Mouse (Mus musculus) layer of hippocampus, postnatal 14 days (tissue): ENCODE results near the gene Txndc11. TPM values are rescaled to one million over a fixed set of nuclear protein-coding genes. Genes with fewer than 3 reads are reported as not detected.
A peak's percentile ranks its signal among the peaks of the same experiment; 100 is the strongest.

Experiments
- DNase-seq, 2 experiments: peaks; one replicate each; pipeline ENCODE4 v3.0.0; 2021 to 2022; ENCODE audit warnings: low spot score in 2 of 2, mixed read lengths in 1 of 2
- total RNA-seq, 2 experiments: library from RNA; stranded (reverse); gene quantifications; 2 replicates each; pipeline ENCODE4 v1.2.3; 2021

Gene Txndc11
- total RNA-seq, 2 experiments from 2014 or later: 31.3 to 37.4 TPM

DNA sequence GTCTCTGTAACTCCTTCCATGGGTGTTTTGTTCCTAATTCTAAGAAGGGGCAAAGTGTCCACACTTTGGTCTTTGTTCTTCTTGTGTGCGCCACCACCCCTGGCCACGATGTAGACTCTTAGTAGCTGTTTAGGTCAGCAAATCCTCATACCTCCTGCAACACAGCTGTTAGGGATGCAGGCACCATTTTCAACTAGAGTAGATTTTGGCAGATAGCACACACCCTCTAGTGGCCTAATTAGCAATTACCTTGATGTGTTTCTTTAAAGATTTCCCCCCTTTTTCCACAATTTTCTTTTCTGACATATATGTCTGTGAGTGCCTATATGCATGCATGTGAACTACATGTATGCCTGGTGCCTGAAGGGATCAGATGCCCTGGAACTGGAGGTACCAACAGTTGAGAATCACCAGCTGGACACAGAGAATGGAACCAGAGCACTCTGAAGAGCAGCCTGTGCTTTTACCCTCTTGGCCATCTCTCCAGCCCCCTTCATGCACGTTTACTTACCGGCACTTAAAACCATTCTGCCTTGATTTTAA is 25.2 kb downstream of the Txndc11 start:
- no peak for DNase-seq

DNA sequence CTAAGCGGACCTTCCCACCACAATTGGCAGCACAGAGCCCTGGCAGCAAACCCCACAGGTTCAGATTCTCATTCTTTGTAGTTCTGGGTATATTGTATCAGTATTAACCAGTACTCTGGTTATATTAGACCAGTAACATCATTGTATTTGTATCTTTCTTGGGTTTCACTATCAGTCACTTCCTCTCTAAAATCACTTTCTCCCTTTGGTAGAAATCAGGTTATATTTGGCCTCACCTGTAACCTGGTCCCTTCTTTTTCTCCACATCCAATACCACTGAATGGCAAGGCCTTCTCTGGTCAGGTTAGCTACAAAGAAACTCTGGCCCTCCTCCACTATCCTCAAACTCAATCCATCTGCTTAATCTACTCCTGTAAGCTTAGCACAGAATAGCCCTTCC is 29.5 kb downstream of the Txndc11 start:
- DNase-seq: no peak

DNA sequence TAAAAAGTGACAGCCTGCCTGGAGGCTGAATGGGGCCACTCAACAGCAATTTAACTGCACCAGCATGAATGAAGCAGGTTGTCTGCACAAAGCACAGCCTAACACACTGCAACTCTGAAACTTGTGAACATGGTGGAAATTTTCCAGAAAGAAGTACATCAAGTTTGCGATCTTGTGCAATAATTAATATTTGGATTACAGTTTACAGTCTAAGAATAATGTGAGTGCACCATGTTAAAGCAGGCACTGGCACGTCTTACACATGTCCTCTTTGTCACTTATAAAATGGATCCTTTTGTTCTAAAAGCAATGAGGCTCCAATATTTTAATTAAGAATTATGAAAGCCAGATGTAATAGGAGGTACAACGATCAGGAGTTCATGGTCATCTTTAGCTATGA is 37.1 kb downstream of the Txndc11 start:
- no peak for DNase-seq

DNA sequence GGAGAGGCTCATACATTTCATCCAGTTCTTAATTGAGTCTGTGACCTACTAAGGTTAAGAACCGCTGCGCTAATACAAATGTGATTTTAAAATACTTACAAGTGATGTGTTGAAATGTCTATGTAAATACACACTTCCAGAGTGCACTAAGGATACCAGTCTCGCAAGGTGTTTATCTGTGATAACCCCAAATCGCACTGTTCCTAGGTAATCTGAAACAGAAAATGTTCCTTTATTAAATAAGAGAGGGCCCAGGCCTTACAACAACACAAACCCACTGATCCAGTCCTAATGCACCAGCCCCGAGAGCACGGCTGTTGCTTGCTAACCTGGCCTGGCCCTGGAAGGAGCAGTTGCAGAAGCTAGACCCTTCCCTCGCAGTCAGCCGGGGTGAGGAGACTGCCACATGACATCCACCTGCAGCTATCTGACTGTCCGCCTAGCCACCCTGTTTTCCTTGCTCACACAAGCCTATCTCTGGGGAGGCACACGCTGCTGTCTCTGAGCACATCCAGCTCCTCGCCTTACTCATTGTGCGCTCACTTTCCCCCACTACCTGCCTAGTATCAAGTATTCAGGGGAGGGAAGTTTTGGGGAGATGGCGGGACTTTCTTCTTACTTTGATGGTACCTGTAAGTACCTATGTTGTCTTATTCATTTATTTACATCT is 40.6 kb downstream of the Txndc11 start:
- DNase-seq: no peak

DNA sequence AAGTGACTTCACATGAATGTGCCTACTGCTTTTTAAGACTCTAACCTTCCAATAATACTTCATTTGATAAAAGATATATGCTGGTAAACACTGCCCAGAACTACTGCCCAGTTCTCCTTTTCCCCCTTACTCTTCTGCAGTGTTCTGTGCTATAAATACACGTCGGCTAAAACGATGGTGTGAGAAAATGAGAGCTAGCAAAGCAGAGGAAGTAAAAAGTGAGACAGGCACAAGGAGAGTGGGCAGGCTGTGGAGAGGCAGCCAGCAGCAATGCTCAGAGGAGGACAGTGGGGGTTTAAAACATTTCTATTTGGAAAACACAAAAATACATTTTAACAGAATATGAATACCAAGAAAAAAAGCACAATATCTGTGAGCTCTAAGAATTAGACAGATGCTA is 41.9 kb downstream of the Txndc11 start:
- DNase-seq: peak in 1 of 2 experiments; percentile 61

DNA sequence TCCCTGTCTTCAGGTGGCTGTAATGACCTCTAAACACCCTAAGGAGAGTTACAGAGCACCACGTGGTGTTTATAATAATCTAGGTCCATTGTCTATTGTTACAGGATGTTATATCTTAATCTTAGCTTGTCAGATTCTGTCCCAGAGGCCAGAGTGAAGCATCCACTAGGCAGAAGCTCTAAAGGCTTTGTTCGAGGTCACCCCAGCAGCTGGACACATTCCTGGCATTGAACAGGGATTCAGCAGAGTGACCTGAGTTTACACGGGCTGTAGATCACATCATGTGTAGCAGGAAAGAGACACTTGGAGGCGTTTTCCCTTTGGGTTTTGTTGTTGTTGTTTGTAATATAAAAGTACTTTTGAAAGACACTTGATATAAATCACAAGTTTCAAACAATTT is 42.4 kb downstream of the Txndc11 start:
- DNase-seq: no peak

DNA sequence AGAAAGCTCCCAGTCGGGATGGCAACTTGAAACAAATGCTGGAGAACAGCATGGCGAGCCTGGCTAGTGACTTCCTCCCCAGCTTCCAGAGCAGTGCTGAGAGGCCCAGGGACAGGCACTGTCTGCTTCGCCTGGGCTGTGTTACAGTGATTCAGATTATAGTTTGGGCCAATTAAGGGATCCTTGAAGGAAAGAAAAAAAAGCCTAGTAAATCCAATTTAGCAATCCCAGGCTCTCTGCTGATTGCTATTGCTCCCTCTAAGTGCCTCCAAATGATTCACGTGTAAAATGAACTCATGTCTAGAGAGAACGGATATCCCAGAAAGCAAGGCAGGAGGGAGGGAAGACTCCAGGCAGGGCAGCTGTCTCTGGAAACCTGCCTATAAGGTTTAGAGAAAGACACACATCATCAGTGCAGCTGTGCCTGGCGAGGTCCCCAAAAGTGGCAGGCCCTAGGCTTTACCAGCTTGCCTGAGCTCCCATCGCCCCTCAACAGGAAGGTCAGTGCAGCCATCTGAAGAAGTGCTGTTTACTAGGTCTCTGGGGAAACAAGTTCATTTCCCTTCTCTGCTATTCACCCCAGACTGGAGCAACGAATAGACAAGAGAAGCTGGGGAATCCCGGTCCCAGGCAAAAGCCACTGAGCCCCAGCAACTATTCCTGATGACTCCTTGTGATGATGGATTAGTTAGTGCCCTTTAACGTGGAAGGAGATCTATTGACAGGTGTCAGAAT is 43.4 kb downstream of the Txndc11 start:
- DNase-seq: no peak

DNA sequence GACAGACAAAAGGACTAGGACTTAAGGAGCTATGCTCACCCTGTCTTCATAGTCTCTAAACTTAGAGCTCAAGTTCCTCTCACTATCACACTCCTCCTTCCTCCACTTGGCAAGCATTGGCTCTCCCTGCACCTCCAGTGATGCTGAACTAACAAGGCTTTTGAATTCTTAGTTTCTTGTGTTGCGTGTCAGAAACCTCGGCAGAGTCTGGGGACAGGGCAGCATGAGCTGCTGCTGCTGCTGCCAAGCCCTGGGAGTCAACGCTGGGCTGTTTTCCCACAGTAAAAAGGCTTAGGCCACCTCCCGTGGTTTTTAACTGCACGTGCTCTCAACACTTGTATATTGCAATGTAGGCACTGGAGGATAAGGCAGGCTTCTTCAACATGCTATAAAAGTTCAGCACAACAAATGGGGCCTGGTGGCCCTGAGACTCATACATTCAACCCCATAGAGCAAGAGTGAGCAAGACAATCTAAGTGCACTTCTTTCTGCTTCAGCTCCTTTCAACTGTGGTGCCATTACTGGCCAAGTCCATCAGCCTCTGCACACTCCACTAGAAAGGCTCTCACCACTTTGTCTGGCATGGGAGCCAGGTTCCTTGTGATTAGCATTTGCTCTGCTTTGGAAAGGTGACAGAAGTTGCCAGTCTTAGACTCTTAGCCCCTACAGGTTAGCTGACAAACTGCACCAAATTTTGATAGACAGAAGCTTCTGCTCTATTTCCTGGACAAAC is 47.4 kb downstream of the Txndc11 start:
- DNase-seq: peak in 1 of 2 experiments; percentile 57

DNA sequence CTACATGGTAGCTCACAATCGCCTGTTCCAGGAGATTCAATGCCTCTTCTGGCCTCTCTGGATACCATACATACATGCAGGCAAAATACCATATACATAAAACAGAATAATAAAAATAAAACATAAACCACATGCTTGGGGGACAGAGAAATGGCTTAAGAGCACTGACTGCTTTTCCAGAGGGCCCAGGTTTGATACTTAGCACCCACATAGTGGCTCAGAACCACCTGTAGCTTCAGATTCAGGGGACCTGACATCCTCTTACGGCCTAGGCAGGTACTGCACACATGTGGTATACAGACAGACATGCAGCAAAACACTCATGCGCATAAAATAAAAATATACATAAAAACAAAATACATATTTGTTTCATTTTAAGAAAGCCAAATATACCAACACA is 48.2 kb downstream of the Txndc11 start:
- no peak for DNase-seq

DNA sequence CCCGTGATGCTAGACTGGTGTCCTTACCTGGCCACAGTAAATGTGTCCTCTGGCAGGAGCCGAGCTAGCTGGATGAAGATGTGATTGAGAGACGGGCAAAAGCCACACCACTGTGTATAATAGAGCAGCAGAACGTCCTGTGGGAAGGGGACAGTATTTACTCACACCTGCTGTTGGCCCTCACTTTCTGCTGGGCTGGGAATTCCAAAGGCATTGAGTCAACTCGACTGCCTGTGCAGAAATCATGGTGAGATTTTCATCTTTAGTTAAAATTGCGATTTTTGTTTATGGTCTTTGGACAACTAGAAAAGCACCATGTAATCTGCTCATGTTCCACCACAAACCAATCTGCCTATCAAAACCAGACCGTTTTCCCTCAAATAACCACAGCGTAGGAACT is 50.3 kb downstream of the Txndc11 start:
- no peak for DNase-seq

DNA sequence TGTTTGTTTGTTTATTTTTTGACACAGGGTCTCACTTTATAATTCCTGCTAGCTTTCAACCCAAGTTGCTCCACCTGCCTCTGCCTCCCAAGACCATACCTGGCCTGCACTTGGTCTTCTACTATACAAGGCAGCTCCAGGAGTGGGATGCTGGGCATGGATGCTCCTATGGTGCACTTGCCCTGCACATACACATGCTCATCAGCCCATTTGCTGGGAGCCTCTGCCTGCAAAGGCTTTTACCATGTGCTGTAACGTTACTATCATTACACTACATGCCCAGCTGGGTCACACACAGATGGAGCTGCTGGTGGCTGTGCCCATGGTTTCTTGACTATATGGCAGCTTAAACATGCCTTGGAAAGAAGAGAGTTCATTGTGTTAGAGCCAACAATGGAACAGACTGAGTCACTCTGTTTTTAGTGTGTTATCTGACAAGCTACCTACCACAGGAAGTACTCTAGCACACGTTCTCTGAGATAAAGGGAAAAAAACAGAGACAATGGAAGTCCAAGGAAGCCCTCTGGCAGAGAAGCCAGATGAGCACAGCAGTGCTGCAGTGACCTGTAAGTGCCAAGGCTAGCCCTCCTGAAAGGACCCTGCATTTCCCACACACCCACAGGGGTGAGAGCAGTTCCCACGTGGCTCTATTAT is 56.1 kb downstream of the Txndc11 start:
- no peak for DNase-seq

DNA sequence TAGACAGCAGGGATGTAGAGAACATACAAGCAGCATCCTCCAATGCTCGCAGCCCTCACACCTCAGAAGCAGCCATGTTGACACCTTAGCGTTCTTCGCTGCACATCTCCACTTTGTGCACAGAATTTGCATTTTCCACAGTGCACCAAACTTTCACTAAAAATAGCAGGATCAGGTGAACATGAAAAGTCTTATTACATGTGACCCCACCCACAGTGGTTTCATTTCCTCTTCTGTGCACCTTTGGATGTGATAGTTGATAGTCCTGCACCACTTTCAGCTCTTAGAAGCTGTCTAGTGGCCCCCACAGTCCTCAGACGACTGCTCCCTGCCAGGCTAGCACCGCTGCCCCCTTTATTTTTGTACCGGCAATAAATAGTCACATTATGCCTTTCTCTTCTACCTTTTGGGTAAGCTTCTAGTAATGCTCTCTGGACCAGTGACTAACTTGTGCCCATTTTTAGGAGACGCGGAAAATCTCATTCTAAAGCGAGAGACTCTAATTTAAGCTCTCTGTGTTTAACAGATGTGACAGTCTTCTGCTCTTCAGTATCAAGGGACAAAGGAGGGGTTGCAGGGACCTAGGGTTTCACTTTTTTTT is 56.7 kb downstream of the Txndc11 start:
- no peak for DNase-seq

DNA sequence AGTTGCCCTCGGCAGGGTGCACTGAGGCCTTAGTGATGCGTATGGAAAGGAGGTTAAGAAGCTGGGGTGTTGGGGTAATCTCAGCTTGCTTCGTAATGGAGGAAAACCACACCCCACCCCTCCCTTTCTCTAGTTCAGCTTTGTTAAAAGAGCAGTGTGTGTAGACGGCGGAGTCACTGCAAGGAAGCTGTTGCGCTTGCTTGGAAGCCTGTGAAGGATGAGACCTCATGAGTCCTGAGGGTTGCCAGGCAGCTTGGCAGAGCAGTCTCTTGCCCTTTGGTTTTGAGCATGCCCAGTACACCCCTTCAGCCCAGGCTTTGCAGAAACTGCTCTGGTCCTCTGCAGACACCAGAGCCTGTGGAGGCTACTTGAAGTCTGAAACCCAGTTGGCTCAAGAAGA is 61.4 kb downstream of the Txndc11 start:
- no peak for DNase-seq

DNA sequence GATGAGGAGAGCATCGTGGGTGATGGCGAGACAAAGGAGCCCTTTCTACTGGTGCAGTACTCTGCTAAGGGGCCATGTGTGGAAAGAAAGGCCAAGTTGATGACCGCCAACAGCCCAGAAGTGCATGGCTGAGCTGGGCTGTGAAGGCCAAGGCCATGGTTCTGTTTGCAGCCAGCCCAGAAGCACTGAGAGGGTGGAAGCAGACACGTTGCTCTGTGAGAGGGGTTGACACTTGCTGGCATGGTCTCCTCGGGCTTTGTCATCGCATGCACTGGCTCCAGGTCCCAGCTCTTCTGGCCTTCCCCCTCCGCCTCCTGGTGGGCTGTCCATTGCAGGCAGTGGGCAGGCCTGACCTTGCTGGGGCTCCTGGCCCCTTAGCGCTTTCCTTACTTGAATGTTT is 62.0 kb downstream of the Txndc11 start:
- DNase-seq: no peak

DNA sequence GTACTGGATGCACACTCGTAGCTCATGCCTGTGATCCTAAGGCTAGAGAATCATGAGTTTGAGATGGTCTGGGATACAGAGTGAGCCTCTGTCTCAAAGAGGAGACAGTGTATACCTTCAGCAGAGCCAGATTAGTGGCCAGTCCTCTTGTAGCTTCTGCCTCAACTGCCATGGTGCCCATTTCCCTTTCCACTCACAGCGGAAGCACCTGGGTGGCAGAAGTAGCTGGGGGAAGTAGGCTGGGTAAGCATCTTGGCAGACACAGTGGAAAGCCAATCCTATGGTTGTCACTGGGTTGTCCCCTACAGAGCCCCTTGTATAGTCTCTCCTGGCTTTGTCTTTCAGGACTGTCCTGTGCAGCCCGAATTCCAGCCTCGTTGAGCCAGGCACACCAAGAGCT is 62.6 kb downstream of the Txndc11 start:
- DNase-seq: no peak

DNA sequence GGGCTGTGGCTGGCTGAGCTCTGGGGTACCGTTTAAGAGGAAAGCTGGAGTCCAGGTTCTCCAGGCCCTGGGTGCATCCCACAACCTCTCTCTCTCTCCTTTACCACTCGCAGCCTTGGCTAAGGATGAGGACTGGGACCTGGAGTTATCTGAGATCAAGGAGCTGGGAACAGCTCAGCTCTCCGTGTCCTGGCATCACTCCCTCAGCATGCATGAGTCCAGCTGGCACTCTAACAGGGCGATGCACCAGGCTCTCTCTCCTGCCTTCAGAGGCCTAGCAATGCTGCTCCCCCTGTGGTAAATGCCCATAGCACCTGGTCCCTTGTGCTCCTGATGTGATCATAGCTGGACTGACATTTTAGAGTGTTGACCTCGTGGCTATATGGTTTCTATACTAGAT is 63.3 kb downstream of the Txndc11 start:
- peak in 1 of 2 experiments; percentile 62 for DNase-seq

DNA sequence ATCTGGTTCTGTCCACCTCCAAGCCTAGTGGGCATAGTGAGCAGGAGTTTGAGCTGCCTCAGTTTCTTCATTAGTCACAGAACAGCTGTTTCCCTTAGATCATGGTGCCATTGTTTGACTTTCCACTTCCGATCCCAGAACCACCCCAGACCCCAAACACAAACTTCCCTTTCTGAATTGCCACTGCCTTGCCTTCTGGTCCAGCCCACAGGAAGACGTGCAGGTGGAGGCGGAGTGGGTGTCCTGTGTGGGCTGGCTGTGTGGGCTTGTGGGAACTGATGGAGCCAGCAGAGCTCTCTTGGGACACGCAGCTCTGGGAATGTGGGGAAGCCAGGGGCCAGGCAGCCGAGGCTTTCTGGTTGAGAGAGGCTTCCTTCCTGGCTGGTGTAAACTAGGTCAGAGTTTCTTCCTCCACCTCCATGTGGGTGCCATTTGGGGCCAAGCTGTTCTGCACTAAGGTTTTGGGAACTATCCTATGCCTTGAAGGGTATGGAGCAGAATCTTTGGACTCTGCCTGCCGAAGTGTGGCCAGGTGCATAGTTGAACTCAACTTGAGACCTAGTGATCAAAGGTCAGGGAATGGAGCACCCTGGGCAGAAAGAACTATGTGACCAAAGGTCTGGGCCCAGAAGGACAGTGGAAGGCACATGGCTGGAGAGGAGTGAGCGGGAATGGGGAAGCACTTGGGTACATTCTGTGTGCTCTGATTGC is 64.6 kb downstream of the Txndc11 start:
- DNase-seq: no peak

DNA sequence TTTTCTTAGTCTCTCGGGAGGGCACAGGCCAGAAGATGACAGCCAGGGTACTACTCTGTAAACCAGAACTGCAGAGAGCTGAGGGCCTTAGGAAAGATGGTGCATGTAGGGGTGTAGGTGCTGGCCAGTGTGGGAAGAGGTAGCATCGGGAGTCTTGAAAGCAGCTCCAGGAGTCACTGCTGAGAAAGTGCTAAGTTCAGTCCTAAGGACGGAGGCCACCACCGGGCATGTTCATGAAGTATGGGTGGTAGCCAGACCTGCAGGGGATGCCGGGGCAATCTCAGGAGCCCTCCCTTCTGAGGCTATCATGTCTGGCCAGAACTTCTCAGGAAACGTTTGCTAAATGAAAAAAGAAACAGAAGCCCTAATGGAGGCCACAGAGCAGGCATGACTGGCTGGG is 65.2 kb downstream of the Txndc11 start:
- DNase-seq: no peak

DNA sequence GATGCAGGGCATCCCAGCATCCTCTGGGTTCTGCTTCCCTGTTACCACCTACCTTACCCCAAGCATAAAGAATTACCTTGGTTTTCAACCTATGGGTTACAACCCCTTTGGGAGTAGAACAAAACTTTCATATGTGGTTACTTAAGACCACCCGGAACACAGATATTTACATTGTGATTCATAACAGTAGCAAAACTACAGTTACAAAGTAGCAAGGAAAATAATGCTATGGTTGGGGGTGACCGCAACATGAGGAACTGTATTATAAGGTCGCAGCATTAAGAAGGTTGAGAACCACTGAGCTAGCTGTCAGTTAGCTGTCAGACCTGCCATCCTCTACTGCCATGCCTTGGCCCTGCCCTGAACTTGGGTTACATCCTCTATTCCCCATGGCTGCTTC is 65.8 kb downstream of the Txndc11 start:
- no peak for DNase-seq

DNA sequence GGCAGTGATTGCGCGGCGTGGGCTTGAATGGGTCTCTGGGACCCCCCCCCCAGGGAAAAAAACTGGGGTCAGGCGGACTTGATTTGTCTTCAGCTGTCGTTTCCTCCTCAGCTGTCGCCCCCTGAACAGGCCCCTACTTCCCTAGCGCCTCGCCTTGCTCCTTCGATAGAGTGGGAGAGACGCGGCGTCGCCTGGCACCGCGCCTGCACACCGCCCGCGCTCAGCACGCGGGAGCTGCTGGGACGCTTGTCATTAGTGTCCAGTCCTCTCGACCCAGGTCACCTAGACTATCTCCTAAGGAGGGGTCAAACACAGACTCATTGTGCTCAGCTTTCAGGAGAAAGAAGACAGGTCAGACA is 67.6 kb downstream of the Txndc11 start:
- DNase-seq: peak; percentile 61 to 62
